Mouse (Mus musculus) ES-E14 (cell line): ENCODE data around the gene Prr5.

Experiments
- HCFC1 ChIP-seq: IDR thresholded peaks from 2 replicates; pipeline ENCODE4 v1.6.1; 2012; ENCODE audit warnings: low read length, inconsistent platforms, borderline replicate concordance; ENCODE audit not compliant: insufficient read depth
- ZC3H11A ChIP-seq: IDR thresholded peaks from 2 replicates; pipeline ENCODE4 v1.6.1; 2012; ENCODE audit warnings: low read depth, mild to moderate bottlenecking, inconsistent platforms, low read length, borderline replicate concordance
- ZNF384 ChIP-seq: IDR thresholded peaks from 2 replicates; pipeline ENCODE4 v1.6.1; 2012; ENCODE audit warnings: low read depth, low read length, inconsistent platforms

DNA sequence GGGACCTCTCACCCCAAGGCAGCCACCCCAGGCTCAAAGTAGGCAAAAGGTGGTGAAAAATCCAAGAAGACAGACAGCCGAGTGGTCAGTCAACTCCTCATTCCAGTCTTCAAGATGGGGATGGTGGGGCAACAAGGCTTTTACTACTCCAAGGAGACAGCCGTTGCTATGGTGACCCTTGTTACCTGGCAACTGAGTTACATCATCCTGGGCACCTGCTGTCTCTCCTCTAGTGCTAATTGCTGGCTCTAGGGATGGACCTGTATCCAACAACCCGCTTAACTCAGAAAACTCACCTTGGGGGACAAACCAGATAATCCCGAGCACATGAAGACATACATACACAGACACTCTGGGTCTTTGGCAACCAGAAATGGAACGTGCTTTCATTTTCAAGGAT is 42.1 kb upstream of the Prr5 start:
- TF ChIP-seq HCFC1 (no peak), ZC3H11A (no peak), ZNF384 (no peak)
